Mouse (Mus musculus) erythroblast, embryonic 14.5 days (primary cell): ENCODE data around the gene Rhog.

Experiments
- GATA1 ChIP-seq: IDR thresholded peaks from 2 replicates; pipeline ENCODE4 v1.6.1; 2012; ENCODE audit warnings: low read length, inconsistent platforms, mixed read lengths
- TAL1 ChIP-seq: IDR thresholded peaks from 3 replicates; pipeline ENCODE4 v1.6.1; 2012; ENCODE audit warnings: low read length, inconsistent platforms, mixed read lengths

- TF ChIP-seq TAL1 (no peak), GATA1 (no peak)
Measured at GRCm38 (mm10) chr7:102267113-102267579, 11.3 kb upstream of the Rhog start.
